Comparison of ENCODE assay signal across 24 mouse cellular contexts in the genomic region with DNA sequence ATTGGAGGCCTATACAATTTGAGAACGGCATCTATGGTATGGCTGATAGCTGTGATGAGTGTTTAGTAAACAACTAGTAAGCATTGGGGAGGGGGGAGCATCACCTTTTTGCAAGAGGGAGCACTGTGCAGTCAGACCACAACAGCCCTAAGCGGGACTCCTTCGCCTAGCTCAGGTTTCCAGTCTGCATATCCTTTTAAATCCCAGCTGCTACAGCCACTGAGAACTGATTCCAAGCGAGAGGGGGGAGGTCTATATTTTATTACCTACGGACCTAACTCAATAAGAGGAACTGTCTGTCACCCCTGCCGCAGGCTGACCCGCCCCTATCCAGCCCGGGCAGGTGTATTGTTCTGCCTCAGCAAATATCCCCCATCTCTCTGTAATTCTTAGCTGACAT. TPM values are rescaled to one million over a fixed set of nuclear protein-coding genes. Genes with fewer than 3 reads are reported as not detected.
DNase-seq lines count a peak whose midpoint lies in the region; ATAC-seq lines count a peak whose summit lies in the region.
"Had no signal": no experiment of that assay in that cellular context is flagged by ENCODE, and none has a peak within 500 bp of the region (broad histone marks: within the 10 kb centered on the region; RNA-seq: fewer than 3 reads in every experiment).

No protein-coding gene starts in this region.

- no peak overlapping the region for H3K27ac ChIP-seq in embryonic facial prominence, embryonic 11.5 days (replicated peaks; ENCODE audit: low read depth, low read length)
- H3K27ac ChIP-seq in embryonic facial prominence, embryonic 10.5 days (replicated peaks): no peak overlapping the region
- H3K27ac ChIP-seq in embryonic facial prominence, embryonic 14.5 days (replicated peaks; ENCODE audit: low read depth, low read length): no peak overlapping the region
- no peak overlapping the region for H3K27ac ChIP-seq in midbrain, embryonic 16.5 days (ENCODE audit: low read length)
- H3K27ac ChIP-seq: embryonic facial prominence, embryonic 15.5 days; forebrain, embryonic 10.5 days; forebrain, embryonic 12.5 days had no signal

- H3K4me3 ChIP-seq in embryonic facial prominence, embryonic 11.5 days (ENCODE audit: low read depth, low read length): no peak overlapping the region
- H3K4me3 ChIP-seq in embryonic facial prominence, embryonic 10.5 days: no peak overlapping the region
- H3K4me3 ChIP-seq in embryonic facial prominence, embryonic 14.5 days (ENCODE audit: low read depth, low read length): no peak overlapping the region
- H3K4me3 ChIP-seq in midbrain, embryonic 16.5 days (ENCODE audit: low read depth, low read length): no peak overlapping the region
- H3K4me3 ChIP-seq: embryonic facial prominence, embryonic 15.5 days; erythroblast, embryonic 14.5 days; forebrain, embryonic 10.5 days; forebrain, embryonic 12.5 days had no signal

- 64% methylated on average over 8 of the region's 8 CpGs for WGBS in embryonic facial prominence, embryonic 11.5 days
- WGBS in embryonic facial prominence, embryonic 10.5 days: 66% methylated on average over 8 of the region's 8 CpGs
- WGBS in embryonic facial prominence, embryonic 14.5 days: 41% methylated on average over 8 of the region's 8 CpGs
- WGBS in midbrain, embryonic 16.5 days: 72% methylated on average over 8 of the region's 8 CpGs

- no peaks in the 10 kb centered on the region for H3K27me3 ChIP-seq in embryonic facial prominence, embryonic 11.5 days (ENCODE audit: control insufficient read depth, insufficient read depth, low read length)
- H3K27me3 ChIP-seq in embryonic facial prominence, embryonic 10.5 days (replicated peaks; ENCODE audit: low read depth, poor library complexity, severe bottlenecking): no peaks in the 10 kb centered on the region
- H3K27me3 ChIP-seq in embryonic facial prominence, embryonic 14.5 days (replicated peaks; ENCODE audit: control insufficient read depth, insufficient read depth, low read length): no peaks in the 10 kb centered on the region
- peaks cover 17% of the 10 kb centered on the region for H3K27me3 ChIP-seq in midbrain, embryonic 16.5 days (ENCODE audit: control insufficient read depth, insufficient read depth, low read depth, low read length)

- no peaks in the 10 kb centered on the region for H3K9me3 ChIP-seq in embryonic facial prominence, embryonic 11.5 days (replicated peaks; ENCODE audit: control insufficient read depth, low read length)
- no peaks in the 10 kb centered on the region for H3K9me3 ChIP-seq in embryonic facial prominence, embryonic 10.5 days
- no peaks in the 10 kb centered on the region for H3K9me3 ChIP-seq in embryonic facial prominence, embryonic 14.5 days (ENCODE audit: control insufficient read depth, low read length)
- no peaks in the 10 kb centered on the region for H3K9me3 ChIP-seq in midbrain, embryonic 16.5 days (replicated peaks; ENCODE audit: control insufficient read depth, low read length, poor library complexity, severe bottlenecking)
- H3K9me3 ChIP-seq: embryonic facial prominence, embryonic 15.5 days; forebrain, embryonic 10.5 days; forebrain, embryonic 12.5 days had no signal

- no peak for DNase-seq in embryonic facial prominence, embryonic 11.5 days (ENCODE audit: low spot score)
- no peak for DNase-seq in embryonic facial prominence, embryonic 10.5 days (ENCODE audit: low spot score)
- peak; percentile 26 for DNase-seq in A20 (ENCODE audit: low read depth, low spot score)
- peak; percentile 57 for DNase-seq in embryonic facial prominence, embryonic 14.5 days (ENCODE audit: low spot score)
- no peak for DNase-seq in ovary, postnatal 10 days (ENCODE audit: low spot score)
- DNase-seq: adrenal gland, adult 2 months; adrenal gland, postnatal 10 days; adrenal gland, postnatal 25 days; cerebellum, adult 11 months; cerebellum, adult 18-20 months; cerebellum, adult 8-10 months; cerebellum, adult 9-11 months; cerebellum, postnatal 14 days; cerebellum, postnatal 36 days; embryo, embryonic 11 days had no signal

- H3K4me1 ChIP-seq in embryonic facial prominence, embryonic 11.5 days (ENCODE audit: control insufficient read depth, insufficient read depth, low read length): no peaks in the 10 kb centered on the region
- peaks cover 6% of the 10 kb centered on the region; the same call in 1 of the 2 replicates for H3K4me1 ChIP-seq in embryonic facial prominence, embryonic 10.5 days
- H3K4me1 ChIP-seq in embryonic facial prominence, embryonic 14.5 days (ENCODE audit: control insufficient read depth, insufficient read depth, low read length): peaks cover 8% of the 10 kb centered on the region
- H3K4me1 ChIP-seq in midbrain, embryonic 16.5 days (ENCODE audit: control insufficient read depth, insufficient read depth, low read length): peaks cover 4% of the 10 kb centered on the region; the same call in 1 of the 2 replicates

- no peak overlapping the region for H3K4me2 ChIP-seq in embryonic facial prominence, embryonic 11.5 days (ENCODE audit: low read depth, low read length)
- H3K4me2 ChIP-seq in embryonic facial prominence, embryonic 14.5 days (ENCODE audit: low read depth, low read length): no peak overlapping the region
- no peak overlapping the region for H3K4me2 ChIP-seq in midbrain, embryonic 16.5 days (ENCODE audit: low read length)
- H3K4me2 ChIP-seq: embryonic facial prominence, embryonic 15.5 days; forebrain, embryonic 12.5 days had no signal

- no peaks in the 10 kb centered on the region for H3K36me3 ChIP-seq in embryonic facial prominence, embryonic 11.5 days (replicated peaks; ENCODE audit: control insufficient read depth, insufficient read depth, low read depth, low read length)
- H3K36me3 ChIP-seq in embryonic facial prominence, embryonic 10.5 days (replicated peaks): no peaks in the 10 kb centered on the region
- no peaks in the 10 kb centered on the region for H3K36me3 ChIP-seq in embryonic facial prominence, embryonic 14.5 days (ENCODE audit: control insufficient read depth, insufficient read depth, low read length)
- H3K36me3 ChIP-seq in midbrain, embryonic 16.5 days (ENCODE audit: control insufficient read depth, insufficient read depth, low read length): no peaks in the 10 kb centered on the region
- H3K36me3 ChIP-seq: embryonic facial prominence, embryonic 15.5 days; forebrain, embryonic 10.5 days; forebrain, embryonic 12.5 days had no signal

- H3K9ac ChIP-seq in embryonic facial prominence, embryonic 11.5 days (replicated peaks; ENCODE audit: low read length): no peak overlapping the region
- H3K9ac ChIP-seq in embryonic facial prominence, embryonic 14.5 days (ENCODE audit: low read depth, low read length): no peak overlapping the region
- no peak overlapping the region for H3K9ac ChIP-seq in midbrain, embryonic 16.5 days (ENCODE audit: low read depth, low read length)
- H3K9ac ChIP-seq: embryonic facial prominence, embryonic 15.5 days; forebrain, embryonic 12.5 days had no signal

- 0 out of 2 replicates have a peak, but pooled peaks have one; percentile 22 for ATAC-seq in embryonic facial prominence, embryonic 11.5 days (replicated peaks; ENCODE audit: insufficient number of reproducible peaks, low FRiP score, low TSS enrichment, low read depth)
- peak; percentile 61 for ATAC-seq in embryonic facial prominence, embryonic 14.5 days (ENCODE audit: low read depth)
- ATAC-seq in midbrain, embryonic 16.5 days: no peak
- ATAC-seq: forebrain, embryonic 14.5 days; forebrain, embryonic 16.5 days had no signal

RNA-seq across cellular contexts. Expression of a gene that starts 30.6 kb away (rescaled TPM):
- polyA plus RNA-seq in embryonic facial prominence, embryonic 11.5 days (2014; fragmentation: Nextera tagmentation; extraction: Ambion mirVana): not detected in 2 replicates
- polyA plus RNA-seq in embryonic facial prominence, embryonic 10.5 days (2016; fragmentation: Nextera tagmentation; extraction: Ambion mirVana): not detected in 2 replicates
- not detected in 2 replicates for polyA plus RNA-seq in embryonic facial prominence, embryonic 14.5 days (2014; fragmentation: Nextera tagmentation; extraction: Ambion mirVana)
- not detected in 2 replicates for polyA plus RNA-seq in midbrain, embryonic 16.5 days (2015; fragmentation: Nextera tagmentation; extraction: Ambion mirVana)
- polyA plus RNA-seq: adrenal gland, adult 2 months; brain, embryonic 14.5 days; C2C12; embryonic facial prominence, embryonic 15.5 days; erythroblast, embryonic 14.5 days; forebrain, embryonic 10.5 days; forebrain, embryonic 12.5 days; forebrain, embryonic 14.5 days; forebrain, embryonic 16.5 days had no signal

Comparison
In these comparisons a context has a peak if more than half of its experiments do, and no peak if none do; other contexts are left out.
1. DNase-seq: peak in A20 (single experiment) and embryonic facial prominence, embryonic 14.5 days (single experiment); none in embryonic facial prominence, embryonic 11.5 days (single experiment), embryonic facial prominence, embryonic 10.5 days (single experiment) and ovary, postnatal 10 days (single experiment).